Mouse (Mus musculus): ENCODE data around the gene Gm21981.

The Gm21981 gene

DNA sequence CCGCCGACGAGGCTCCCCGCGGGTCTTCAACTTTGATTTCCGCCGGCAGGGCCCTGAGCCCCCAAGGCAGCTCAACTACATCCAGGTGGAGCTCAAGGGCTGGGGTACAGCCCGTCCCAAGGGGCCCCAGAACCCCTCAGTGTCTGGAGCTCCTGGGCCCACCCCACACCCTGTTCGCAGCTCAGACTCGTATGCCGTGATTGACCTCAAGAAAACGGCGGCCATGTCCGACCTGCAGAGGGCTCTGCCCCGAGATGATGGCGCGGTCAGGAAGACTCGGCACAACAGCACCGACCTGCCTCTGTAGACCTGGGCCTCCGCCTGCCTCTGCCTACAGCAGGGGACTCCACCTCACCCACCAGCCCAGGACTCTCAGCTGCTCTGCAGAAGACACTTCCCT is 9.3 kb upstream of the Gm21981 start:
- no peak for DNase-seq (ENCODE audit: low spot score in 2 of 2)

DNA sequence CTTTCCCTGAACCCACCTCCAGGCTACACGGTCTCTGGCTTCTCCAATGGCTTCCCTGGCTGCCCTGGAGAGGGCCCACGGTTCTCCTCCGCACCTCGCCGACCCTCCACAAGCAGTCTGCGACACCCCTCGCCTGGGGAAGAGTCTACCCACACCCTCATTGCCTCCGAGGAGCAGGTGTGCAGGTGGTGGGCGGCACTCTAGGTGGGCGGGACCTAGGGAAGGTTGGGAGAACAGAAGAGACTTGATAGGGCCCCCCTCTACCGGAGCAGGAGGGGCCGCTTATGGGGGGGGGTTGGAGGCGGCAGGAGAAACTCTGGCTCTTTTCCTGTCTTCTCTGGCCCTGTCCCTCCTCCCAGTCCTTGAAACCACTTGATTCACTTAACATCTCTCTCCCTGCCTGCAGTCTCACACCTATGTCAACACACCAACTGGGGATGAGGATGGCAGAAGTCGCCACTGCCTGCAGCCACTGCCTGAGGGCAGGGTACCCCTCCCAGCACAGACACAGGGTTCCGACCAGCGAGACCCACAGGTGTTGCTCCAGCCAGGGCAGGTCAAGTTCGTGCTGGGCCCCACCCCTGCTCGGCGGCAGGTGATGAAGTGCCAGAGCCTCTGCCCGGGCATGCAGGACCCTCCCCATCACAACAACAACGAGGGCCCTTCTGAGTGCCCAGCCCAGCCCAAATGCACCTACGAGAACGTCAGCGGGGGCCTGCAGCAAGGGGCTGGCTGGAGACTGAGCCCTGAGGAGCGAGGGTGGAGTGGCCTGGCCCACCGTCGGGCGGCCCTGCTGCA is 8.5 kb upstream of the Gm21981 start:
- DNase-seq (ENCODE audit: low spot score in 2 of 2): no peak

DNA sequence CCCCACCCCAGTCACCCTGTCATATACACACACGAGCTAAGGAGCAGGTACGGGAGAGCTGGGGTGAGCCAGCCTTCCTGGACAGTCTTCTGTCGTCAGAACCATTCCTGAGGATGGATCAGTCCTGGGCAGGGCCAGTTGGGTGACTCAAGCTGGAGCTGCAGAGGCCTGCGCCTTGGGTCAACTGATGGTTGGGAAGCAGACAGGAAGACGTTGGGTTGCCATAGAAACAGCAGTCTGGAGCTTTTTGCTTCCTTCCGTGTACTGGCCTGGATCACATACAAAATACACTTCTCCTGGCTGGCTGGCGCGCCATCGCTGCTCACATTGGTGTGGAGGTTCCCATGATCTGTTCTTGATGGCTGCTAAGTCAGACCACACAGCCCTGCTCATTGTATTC is 7.5 kb upstream of the Gm21981 start:
- DNase-seq (ENCODE audit: low spot score in 2 of 2): no peak

DNA sequence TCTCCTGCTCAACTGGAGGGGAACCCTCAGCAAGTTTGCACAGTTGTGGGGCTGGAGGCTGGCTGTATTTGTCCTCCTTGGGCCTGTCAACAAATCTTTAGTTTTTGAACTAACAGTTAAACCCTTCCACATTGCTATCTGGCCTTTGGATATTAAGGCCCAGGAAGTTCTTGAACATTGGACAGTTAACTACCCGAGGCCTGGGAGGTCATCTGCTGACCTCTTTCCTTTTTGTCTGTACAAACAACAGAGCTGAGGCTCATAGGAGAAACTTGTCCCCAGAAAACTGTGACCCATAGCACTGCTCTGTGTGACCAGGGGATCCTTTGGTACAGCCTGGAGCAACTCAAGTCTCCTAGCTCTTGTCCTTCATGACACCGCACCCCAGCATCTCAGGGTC is 4.8 kb upstream of the Gm21981 start:
- no peak for DNase-seq (ENCODE audit: low spot score in 2 of 2)

DNA sequence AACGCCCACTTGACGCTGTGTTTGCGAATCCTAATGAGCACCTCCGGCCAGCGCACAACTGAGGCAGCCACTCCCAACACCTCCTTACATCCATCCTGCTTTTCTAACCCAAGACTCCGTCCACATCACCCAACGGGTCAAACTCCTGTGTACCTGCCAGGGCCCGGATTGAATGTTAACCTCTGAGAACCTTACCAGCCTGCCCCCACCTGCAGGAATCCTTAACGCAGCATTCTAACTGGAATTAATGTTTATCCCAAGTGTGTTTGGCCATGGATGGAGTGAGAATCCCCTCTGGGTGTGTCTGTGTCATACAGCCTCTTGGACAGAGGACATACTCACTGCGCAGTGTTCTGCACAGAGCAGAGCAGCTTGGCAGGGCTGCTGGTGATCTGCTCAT is 3.9 kb upstream of the Gm21981 start:
- DNase-seq (ENCODE audit: low spot score in 2 of 2): no peak

DNA sequence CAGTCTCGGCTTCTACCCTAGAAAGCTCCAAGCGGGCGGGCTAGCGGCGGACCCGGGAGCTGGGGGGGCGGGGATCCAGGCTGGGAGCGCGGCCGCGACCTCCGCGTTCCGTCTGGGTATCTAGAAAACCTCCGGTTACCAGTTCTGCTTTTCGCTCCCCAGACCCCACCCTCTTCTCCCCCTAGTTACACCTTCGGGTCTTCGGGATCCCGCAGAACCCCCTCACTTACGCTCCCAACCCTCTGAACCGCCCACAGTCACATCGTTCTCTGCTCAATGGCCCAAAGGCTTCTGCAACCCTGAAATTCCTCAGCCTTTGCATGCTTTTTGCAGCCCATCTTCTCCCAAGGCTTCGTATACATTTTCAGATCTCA is 1.1 kb upstream of the Gm21981 start:
- no peak for DNase-seq (ENCODE audit: low spot score in 2 of 2)

DNA sequence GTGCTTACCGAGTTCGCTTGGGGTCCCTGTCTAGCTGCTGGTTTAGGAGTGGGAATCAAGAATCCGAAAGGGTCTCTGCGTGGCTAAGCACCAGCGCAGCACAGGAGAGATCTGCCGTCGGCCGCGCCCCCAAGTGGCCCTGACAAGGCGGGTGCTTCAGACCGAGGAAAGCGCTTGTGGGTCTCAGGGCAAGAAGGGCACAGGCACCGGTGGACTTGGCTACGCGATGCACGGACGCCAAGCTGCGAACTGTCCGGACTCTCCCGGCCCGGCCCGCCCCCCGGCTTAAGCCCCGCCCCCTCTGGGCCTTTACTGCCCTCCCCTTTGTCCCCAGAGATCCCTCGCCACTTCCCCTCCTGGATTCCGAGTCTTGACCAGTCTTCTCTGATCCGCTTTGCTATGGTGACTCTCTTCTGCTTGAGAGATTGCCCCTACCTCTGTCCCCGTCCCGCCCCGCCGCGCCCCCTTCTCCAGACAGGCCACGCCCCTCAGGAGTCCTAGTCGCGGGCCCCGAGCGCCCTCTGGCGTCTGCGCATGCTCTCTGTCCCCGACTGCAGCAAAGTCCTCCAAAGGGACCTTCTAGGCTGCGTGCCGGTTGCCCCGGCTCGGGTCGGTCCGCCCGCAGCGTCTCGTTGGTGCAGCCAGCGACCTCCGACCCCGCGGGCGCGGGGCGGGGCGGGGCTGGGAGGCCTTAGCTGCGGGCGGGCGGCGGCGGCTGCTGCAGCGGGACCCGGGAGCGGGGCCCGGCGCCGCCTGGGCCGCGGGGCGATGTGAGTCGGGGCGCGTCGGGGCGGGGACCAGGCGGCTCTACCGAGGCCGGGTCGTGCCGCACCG is 465 bp upstream of the Gm21981 start, which contains the start of gene Prickle4:
Gene Prickle4, minus strand, starts transcription at position 234 of the 834 bp plus-strand sequence.
- DNase-seq (ENCODE audit: low spot score in 2 of 2): peak; percentile 99

DNA sequence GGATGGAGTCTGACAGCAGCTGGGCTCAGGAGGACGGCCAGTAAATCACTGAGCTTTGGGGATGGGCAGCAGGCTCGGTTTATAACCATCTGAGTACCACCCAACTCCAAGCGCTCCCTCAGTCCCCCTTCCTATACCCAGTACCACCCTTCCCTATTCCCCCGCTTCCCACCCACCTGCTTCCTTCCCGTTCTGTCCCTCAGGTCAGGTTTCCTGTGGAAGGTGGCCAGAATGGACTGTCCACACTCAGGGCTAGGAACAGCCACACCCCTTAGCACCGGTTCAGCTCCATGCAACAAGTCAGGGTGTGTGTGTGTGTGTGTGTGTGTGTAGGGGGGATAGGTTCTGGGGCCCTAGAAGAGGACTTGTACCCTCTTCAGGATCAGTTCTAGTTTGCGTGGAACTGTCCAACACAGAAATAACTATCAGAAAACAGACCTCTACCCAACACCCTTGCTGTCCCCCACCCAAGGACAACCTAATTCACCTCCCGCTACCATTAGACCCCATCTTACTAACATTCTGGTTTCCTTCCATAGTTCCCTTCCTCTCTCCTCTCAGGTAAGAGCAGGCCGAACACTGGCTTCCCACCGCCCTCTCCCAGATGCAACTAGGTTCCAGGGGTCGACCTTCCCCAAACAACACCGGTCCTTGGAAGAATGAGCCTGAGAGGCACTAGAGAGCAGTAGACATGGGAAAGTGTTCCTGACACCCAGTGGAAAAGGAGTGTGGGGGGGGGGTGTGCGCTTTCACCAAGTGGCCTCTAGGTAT is 399 bp downstream of the Gm21981 start:
- DNase-seq (ENCODE audit: low spot score in 2 of 2): no peak

DNA sequence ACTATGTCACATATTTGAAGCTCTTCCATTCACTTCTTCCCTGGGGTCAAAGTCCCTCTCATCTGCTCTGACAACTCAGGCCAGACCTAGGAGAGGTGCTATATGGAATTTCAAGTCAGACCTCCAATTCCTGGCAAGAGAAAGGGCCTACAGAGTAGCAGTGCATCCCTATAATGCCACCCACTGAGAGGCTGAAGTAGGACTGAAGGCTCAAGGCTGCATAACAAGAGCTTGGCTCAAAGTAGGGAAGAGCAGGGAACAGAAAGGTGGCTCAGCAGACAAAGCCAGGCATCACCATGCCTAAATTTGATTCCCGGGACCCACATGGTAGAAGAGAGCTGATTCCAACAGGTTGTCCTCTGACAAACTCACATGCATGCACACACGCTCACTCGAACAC is 2.6 kb downstream of the Gm21981 start:
- no peak for DNase-seq (ENCODE audit: low spot score in 2 of 2)

DNA sequence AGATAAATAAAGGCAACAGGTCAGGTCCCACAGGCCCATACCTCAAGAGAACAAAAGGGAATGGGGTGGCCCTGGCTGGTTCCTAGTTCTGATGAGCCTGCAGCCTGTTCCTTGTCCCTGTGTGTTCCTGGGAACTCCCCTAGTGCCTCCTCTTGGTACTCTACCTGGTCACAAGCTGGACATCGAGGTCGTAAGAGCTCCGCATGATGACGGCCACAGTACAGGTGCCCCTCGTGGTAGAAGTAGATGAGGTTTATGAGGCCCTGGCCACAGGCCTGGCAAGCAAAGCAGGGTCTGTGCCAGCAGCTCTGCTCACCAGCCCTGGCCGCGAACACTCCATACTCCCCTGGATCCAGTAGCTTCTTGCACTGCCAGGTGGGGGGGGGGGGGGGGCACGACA is 4.4 kb downstream of the Gm21981 start:
- no peak for DNase-seq (ENCODE audit: low spot score in 2 of 2)

DNA sequence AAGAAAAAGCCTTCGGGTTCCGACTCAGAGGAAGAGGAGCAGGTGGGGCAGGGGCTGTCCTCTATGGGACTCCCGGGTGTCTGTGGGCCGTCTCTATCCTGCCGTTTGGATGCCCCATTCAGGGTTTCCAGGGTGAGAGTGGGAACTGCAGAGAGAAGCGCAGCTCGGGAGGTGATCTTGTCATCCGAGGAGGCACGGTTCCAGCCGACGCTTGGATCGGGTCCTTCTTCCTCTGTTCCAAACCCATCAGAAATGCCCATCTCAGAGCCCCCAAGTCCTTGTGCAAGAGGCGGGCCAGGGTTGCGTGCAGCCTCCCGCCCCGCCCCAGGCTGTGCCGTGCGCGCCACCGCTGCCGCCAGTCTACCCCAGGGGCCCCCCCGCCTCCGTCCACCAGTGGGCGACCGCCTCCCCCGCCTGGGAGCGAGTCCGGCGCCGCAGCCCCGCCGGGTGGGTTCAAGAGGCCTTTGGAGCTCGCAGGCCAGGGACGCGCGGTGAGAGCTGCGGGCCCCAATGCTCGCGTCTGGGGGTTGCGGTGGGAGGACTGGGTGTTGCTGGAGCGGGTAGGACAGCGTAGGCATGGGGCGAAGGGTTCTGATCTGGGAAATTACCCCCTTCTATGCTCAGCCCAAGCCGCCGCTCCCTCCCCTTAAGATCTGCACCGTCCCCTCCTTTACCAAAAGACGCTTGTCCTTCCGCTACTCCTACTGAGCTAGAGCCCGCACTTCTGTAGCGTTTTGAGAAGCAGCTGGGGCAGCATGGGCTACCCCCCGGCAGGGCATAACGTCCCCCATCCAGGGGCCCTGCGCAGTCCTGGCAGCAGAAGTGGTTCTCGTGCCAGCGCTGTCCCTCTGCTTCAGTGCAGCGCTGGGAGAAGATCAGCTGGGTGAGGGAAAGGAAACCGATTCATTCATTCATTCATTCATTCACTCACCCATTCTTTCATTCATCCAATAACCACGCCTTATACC is 5.4 kb downstream of the Gm21981 start, which contains the start of gene Frs3:
Gene Frs3, plus strand, starts transcription at position 423 of the 968 bp plus-strand sequence.
- peak; percentile 74 to 76 for DNase-seq (ENCODE audit: low spot score in 2 of 2)

DNA sequence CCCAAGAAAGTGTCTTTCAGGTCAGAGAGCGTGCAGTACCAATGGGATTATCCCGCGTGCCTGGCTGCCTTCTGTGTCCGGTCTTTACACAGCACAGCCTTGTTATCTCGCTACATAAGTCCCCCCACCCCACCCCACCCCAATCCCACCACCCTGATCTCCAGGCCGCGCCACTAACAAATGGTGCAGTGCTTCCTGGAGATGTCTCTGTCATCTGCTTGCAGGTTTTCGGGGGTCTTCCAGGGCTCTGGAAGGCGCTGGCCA is 6.0 kb downstream of the Gm21981 start, which contains the start of gene Tomm6:
Gene Tomm6, minus strand, starts transcription at position 43 of the 264 bp plus-strand sequence.
- no peak for DNase-seq (ENCODE audit: low spot score in 2 of 2)

DNA sequence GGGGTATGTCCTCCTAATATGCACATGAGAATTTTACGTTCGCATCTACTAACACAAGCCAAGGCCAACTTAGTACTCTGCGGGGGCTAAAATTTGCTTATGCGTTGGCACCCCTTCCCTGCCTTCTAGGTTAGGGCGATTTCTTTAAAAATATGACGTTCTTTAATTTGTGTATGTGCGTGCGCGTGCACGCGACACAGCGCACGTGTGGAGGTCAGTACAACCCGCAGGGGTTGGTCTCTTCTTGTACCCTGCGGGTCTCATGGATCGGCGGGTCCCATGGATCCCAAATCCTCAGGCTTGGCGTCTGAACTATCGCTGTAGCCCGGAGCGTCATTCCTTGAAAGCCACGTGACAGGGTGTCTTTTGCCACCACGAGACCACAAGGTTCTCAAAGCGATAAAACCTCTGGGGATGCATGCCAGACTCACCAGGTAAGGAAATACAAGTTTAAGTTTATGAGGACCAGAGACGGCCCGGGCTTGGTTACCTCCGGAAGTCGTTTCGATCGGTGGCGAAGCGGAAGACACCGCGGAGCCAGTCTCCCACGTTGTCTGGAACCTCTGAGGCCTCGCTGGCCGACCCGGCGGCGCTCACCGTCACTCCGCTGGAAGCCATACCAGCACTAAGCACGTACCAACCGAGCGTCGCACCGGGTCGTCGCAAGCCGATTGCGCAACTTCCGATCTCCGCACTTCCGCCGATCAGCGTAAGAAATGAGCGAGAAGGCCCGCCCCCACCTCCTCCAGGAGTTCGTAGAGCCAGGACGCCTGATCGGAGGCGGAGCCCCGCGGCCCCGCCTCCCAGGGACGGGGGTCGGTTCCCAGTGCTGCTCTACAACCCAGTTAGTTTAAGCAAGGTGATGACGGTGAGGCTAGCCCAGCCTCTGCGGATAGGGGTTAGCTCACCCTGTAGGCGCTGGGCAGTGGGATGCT is 6.6 kb downstream of the Gm21981 start:
- peak; percentile 87 to 92 for DNase-seq (ENCODE audit: low spot score in 2 of 2)

DNA sequence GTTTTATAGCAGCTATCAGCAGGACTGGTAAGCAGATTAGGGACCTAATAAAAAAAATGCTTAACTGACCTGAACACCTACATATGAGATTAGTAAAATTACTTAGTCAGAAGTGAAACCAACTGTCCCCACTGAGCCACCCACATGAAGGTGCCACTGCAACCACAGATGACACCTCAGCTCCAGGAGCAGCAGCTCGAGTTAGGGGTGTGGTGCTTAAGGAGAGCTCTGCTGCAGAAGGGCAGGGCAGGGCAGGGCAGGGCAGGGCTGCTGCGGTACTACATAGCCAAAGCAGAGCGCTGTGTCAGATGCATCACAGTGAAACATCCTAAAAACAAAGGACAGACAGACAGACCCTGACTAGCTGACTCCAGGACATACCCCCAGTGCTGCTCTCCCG is 11.4 kb downstream of the Gm21981 start:
- no peak for DNase-seq (ENCODE audit: low spot score in 2 of 2)

DNA sequence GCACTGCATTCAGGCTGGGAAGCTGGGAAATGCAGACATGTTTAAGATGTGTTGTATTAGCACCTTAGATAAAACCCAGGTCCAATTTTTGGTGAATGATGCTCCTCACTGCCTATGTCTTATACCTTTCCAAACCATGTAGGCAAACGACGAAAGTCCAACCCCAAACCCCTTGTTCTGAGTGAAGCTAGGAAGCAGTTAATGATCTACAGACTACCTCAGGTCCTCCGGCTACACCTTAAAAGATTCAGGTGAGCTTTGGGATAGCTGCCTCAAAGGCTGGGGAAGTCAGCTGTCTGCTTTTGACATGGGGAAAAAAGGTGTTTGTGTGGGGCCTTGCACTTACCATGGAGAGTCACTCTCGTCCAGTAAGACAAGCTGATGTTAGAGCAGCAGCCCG is 15.6 kb downstream of the Gm21981 start:
- DNase-seq (ENCODE audit: low spot score in 2 of 2): no peak

DNA sequence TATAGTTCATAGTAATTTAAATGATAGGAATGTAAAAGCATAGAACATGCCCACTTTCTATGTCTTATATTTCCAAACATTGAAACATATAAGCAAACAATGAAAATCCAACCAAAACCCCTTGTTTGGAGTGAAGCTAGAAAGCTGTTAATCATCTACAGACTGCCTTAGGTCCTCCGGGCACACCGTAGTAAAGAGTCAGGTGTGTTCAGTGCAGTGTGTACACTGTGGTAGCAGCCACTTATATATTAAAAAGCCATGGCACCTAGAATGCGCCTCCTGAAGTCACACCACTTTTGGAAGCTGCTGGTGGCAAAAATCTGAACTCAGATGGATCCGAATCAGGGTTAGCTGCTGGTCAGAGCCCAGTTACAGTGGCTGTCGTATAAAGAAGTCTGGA is 16.0 kb downstream of the Gm21981 start:
- no peak for DNase-seq (ENCODE audit: low spot score in 2 of 2)

DNA sequence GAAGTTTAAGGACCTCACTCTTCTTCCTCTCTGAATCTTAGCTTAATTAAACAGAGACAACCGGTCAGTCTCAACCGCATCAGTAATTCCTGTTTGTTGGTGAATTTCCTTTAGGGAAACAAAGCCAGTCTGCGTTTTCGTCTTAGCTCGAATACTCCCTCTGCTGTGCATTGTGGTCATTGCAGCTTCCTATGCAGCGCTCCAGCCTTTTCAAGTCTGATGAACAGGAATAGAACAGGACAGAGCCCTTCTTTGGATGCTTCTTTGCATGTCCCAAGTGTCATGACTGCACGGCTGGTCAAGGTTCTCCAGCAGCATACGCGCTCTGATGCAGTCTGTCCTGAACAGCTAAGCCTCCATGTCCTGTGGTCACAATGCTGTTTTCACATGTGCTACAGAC is 17.7 kb downstream of the Gm21981 start:
- DNase-seq (ENCODE audit: low spot score in 2 of 2): peak; percentile 65 to 76

DNA sequence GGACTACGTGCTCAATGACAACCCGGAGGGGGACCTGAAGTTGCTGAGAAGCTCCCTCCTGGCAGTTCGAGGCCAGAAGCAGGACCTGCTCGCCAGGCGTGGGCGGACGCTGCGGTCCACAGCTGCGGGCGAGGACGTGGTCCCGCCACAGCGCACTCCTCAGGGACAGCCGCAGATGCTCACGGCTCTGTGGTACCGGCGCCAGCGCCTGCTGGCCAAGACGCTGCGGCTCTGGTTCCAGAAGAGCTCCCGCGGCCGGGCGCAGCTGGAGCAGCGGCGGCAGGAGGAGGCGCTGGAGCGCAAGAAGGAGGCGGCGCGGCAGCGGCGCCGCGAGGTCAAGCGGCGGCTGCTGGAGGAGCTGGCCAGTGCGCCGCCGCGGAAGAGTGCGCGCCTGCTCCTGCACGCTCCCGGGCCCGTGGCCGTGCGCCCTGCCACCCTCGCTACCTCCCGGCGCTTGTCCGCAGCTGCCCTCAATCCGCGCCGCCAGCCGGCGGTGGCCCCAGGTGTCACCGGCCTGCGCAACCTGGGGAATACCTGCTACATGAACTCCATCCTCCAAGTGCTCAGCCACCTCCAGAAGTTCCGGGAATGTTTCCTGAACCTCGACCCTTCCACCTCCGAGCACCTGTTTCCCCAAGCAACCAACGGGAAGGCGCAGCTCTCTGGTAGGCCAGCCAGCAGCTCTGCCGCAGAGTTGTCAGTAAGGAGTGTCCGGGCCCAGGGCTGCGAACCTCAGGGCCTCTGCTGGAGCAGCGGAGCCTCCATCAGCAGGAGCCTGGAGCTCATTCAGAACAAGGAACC is 21.7 kb downstream of the Gm21981 start:
- peak in 1 of 2 experiments; percentile 42 for DNase-seq (ENCODE audit: low spot score in 2 of 2)

DNA sequence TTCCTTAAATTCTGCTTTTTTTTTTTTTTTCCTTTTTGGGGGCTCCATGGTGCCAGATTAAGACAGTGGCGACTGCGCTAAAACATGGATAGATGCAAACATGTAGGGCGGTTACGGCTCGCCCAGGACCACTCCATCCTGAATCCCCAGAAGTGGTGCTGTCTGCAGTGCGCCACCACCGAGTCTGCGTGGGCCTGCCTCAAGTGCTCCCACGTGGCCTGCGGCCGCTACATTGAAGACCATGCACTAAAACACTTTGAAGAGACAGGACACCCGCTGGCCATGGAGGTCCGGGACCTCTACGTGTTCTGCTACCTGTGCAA is 22.3 kb downstream of the Gm21981 start:
- DNase-seq (ENCODE audit: low spot score in 2 of 2): no peak

Data from cerebellum, postnatal 4 days (tissue).